Mouse (Mus musculus) liver, adult 2 months (tissue): ENCODE measurements around the gene Vrk1.

Source experiments
- CTCF ChIP-seq: fragments of 200-500 bp; IDR thresholded peaks from 2 replicates; pipeline ENCODE4 v1.5.1; 2011; ENCODE audit warnings: low read depth, low read length, control low read depth
- POLR2A ChIP-seq: fragments of 200-500 bp; IDR thresholded peaks from 2 replicates; pipeline ENCODE4 v1.6.1; 2011; ENCODE audit warnings: low read length, control low read depth; ENCODE audit not compliant: insufficient read depth; ENCODE audit errors: extremely low read depth

GRCm38 (mm10) chr12:106025416-106025815, 15.4 kb downstream of the Vrk1 start:
- TF ChIP-seq POLR2A (no peak), CTCF (no peak)
